Mouse (Mus musculus) mature B cell (primary cell): ENCODE data around the gene Fbxl16.

Experiments
- in situ Hi-C: fragments of 300-500 bp; cut with MboI; formaldehyde crosslinking; loops from 2 replicates; pipeline ENCODE4 v1.14.3; 2019

The Fbxl16 gene

GRCm38 (mm10) chr17:25828712-25829557, 20.1 kb downstream of the Fbxl16 start, which contains the start of gene Jmjd8:
Gene Jmjd8, plus strand, starts transcription at chr17:25828867.
- in situ Hi-C loops = no loop called here

GRCm38 (mm10) chr17:25829558-25830017, 20.7 kb downstream of the Fbxl16 start:
- in situ Hi-C loops = no loop called here

DNA sequence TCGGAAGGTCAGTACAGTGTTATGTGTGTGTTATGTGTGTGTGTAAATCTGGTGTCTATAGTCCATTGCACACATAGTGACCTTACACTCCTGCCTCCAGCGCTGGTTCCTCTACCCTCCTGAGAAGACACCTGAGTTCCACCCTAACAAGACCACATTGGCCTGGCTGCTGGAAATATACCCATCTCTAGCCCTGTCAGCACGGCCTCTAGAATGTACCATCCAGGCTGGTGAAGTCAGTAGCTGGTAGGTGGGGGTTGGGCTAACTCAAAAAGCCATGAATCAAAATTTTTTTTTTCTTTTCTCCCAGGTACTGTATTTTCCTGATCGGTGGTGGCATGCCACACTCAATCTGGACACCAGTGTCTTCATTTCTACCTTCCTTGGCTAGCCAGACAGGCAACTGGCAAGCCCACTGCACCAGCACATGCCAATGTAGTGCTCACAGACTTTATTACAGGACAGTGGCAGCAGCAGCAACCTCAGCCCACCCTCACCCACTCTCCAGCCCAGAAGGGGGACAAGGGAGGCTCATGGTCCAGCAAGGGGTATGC, 21.4 kb downstream of the Fbxl16 start:
- in situ Hi-C loops = no loop called here

DNA sequence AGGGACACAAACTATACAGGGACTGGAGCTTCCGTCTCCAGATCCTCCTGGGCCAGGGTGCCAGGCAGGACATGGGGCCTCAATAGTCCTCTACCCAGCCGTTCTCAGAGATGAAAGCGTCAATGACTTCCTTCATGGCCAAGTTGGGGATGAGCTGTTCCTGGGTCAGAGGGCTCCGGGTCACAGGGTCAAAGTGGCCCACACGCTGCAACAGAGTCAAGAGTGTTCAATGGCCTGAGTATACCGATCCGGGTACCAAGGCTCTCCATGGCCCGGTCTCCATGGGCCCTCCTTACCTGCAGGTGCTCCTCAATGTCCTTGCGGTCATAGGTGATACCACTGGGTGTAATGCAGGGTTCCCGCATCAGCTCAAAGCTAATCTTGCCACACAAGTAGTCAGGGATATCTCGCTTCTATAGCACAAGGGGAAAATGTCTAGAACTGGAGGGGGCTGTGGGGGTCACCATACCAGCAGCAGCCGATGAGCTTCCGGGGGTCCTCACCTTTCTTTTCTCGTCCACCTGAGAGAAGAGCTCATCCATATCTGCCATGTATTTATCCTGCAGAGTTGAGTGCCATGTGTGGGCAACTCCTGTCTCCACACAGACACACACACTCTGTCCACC, 22.0 kb downstream of the Fbxl16 start:
- in situ Hi-C loops = no loop called here

- in situ Hi-C loops = no loop called here
Measured at GRCm38 (mm10) chr17:25831451-25832281, 22.8 kb downstream of the Fbxl16 start.

GRCm38 (mm10) chr17:25832436-25833290, 23.8 kb downstream of the Fbxl16 start:
- in situ Hi-C loops = no loop called here

- in situ Hi-C loops = no loop called here
Measured at GRCm38 (mm10) chr17:25833291-25833663, 24.4 kb downstream of the Fbxl16 start, which contains the start of gene Stub1. Gene Stub1, minus strand, starts transcription at chr17:25833404.

DNA sequence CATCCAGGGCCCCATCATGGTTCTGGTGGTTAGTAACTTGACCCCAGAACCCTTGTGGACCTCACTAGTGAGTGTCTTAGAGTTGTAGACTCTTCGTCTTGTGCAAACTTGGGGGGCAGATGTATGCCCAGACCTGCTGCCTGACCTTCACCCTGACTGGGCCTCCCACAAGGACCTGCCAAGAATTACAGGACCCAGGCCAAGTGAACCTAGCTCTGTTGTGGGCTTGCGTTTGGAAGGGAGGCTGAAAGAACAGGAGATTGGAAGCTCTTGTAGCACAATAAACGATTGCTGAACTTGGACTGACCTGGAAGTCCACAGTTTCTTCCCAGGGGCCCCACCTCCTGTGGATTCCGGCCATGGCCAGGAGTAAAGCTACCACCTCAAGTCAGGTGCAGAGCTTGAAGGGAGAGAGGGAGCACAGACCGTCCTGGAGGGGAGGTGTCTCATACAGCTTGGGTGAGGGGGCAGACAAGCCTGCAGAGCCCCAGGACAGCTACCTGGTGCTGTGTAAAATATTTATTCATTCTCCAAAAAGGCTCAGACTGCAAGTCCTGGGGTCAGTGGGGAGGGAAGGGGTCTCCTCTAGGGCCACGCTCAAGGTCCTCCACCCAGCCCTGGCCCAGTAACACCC, 25.2 kb downstream of the Fbxl16 start:
- in situ Hi-C loops = no loop called here

DNA sequence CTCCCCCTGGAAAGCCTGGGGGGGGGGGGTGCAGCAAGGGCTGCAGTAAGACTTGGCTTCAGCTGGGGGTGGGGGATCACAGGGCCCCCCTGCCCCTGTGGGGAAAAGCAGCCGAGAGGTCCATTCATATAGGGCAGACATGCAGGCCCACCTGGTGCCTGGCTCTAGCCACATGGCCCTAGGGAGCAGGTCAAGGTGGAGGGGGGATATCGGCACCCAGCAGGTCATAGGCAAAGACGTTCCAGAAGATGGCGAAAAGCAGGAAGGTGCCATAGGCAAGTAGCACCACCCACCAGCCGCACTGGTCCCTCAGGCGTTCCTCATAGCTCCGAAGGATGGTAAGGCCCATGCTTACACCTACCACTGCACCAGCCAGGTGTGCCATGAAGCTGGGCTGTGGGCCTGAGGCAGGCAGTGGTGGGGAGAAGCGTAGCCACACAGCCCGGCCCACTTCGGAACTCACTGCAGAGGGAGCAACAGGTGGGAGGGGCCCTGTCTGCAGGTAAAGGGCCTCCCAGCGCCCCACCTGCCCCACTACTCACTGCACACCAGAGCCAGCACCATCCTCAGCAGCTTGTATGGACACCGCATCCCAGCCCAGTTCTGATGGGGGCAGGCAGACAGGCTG, 25.8 kb downstream of the Fbxl16 start:
- in situ Hi-C loops = no loop called here

- in situ Hi-C loops = no loop called here
Measured at GRCm38 (mm10) chr17:25835301-25835700, 26.4 kb downstream of the Fbxl16 start.

DNA sequence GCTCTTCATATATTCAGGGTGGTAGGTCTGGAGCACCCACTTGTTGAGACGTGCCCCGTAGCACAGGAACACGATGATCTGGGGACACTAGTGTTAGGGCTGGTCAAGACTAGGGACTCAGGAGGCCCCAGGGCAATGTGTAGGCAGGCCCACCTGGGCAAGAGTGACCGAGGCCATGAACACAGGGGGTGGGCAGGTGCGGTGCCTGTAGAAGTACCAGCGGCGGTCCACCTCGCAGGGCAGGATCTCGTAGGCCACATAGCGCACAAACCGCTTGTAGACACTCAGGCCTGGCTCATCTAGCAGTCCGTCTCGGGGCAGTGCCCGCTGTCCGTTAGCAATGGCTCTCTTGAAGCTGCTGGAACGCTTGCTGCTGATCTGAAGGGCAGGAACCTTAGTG, 26.9 kb downstream of the Fbxl16 start:
- in situ Hi-C loops = no loop called here

GRCm38 (mm10) chr17:25836397-25837075, 27.7 kb downstream of the Fbxl16 start:
- in situ Hi-C loops = no loop called here

GRCm38 (mm10) chr17:25837076-25837410, 28.2 kb downstream of the Fbxl16 start, which contains the start of gene Rhbdl1:
Gene Rhbdl1, minus strand, starts transcription at chr17:25837295.
- in situ Hi-C loops = no loop called here

DNA sequence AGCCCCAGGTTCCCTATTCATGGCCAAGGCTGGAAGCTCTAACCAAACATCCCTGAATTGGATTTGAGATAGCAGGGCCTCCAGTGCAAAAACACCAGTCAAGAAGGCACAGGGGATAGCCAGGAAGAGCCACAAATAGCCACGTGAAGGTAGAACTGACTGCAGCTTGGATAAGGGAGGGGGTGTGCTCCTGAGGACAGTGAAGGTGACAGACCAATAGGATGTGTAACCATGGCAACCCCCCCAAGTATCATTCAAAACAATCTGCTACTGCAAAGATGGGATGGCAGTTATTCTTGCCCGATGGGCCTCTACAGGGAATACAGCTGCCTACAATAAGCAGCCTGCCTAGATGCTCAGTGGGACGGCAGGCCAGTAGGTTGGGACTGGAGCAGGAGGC, 28.6 kb downstream of the Fbxl16 start:
- in situ Hi-C loops = no loop called here

- in situ Hi-C loops = no loop called here
Measured at GRCm38 (mm10) chr17:25838904-25839303, 30.0 kb downstream of the Fbxl16 start.

DNA sequence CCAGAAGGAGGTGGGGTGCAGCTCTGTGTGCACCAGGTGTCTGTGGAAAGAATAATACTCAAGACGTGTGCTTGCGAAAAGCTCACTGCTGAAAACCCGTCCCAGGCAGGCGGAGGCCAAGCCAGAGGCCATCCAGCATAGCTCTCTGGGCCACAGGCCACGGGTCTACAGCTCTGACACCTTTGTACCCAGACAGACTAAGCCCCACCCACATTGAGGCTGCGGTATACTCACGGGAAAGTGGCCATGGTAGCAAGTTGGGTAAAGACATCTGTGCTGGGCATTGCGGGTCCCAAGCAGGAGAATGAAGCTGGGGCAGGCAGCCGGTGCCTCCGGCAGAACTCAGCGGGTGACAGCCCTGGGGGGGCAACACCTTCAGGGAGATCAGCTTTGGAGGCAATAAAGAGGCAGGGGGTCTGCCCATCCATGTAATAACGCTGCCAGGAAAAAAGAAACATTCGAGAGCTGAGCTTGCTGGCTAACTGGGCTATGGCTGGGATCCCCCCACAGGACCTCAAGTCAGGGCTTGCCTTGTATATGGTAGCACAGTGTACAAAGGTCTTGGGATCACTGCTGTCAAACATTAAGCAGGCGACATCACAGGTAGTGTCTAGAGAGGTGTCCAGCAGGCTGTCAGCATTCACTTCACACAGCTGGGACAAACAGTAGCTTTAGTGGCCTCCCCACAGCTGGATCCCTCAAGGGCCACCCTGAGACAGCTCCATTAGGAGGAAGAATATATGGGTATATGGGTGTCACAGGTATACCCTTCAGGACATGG, 30.8 kb downstream of the Fbxl16 start:
- in situ Hi-C loops = no loop called here

DNA sequence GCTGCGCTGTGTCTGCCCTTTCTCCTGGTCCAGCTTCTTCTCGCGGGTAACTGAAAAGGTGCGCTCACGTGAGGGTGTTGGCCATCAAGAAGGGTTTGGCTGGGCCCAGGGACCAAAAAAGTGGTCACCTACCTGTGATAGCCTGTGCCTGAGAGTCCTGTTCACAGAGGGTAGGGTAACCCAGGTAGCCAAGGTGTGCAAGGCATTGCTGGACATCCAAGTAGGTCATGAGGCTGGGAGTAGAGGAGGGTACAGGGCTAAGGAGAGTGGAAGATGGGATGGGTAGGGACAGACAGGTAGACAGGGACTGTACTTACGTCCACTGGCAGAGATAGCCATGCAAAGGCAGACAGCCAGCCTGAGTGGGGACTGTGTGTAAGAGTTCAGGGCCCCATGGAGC, 31.6 kb downstream of the Fbxl16 start:
- in situ Hi-C loops = no loop called here

DNA sequence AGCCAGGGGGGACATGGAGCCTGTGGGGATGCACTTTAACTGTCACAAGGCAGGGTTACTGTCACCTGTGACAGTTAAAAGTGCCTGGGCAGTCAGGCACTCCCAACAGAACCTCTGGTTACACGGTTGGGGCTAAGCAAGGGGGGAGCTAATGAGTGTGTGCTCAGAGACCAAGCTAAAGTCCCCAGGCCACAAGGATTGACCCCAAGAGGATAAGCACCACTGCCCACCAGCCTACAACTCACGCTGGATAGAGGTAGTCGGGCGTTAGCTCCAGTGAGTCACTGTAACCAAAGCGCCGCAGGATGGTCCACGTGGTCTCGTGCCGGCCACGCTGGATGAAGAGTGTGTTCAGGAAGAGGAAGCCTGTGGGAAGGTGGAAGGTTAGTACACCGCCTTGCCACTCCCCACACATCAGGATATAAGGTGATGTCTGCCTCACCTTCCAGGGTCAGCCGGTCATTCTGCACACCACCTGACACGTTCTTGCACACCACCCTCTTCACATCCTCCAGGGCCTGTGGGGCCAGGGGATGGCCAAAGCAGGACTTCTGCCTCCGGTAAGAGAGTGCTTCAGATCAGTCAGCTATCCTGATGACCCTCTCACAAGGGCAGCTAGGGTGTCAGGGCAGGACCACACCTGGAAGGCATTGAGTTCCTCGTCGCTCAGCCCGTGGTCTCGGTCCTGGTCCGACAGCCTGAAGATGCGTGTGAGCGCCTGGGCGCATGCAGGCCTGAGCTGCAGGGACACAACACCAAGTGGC, 32.4 kb downstream of the Fbxl16 start, which contains the start of gene Gm20683:
Gm20683 (minus strand) TSS at position 647 of the 764 bp plus-strand sequence.
- in situ Hi-C loops = no loop called here
